Mouse (Mus musculus): Measurements from ENCODE around the gene Eif2b3.

DNA sequence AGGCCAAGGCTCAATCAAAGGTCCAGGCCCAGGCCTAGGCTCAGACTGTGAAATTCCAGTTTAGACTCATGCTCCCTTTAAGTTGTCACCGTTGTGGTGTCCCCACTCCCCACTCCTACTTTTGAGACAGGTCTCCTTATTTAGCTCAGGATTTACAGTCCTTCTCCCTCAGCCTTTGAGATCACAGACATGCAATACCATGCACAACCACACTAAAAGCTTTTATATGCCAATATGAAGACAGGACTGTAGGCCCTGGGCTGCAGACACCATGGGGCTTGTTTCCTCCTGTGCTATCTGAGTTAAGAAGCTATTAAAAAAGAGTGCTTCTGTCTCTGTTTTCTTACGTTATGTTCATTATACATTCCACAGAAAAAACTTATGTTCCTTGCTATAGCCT is 1.5 kb upstream of the Eif2b3 start:
- TF ChIP-seq CTCF (IDR thresholded peaks at IDR 0.05; ENCODE audit: borderline replicate concordance, insufficient read depth, low read depth, low read length), result no peak
- no peak for TF ChIP-seq POLR2A (IDR thresholded peaks at IDR 0.05; ENCODE audit: borderline replicate concordance, insufficient read depth, low read length)

All from cerebellum, adult 2 months (tissue).